Mouse (Mus musculus): ENCODE measurements around the gene Il3.

GRCm38 (mm10) chr11:54223637-54224474, 43.2 kb downstream of the Il3 start:
- TF ChIP-seq POLR2A (IDR thresholded peaks at IDR 0.05; ENCODE audit: borderline replicate concordance, insufficient read depth, low read length) (no peak), CTCF (IDR thresholded peaks at IDR 0.05; ENCODE audit: borderline replicate concordance, insufficient read depth, low read depth, low read length) (no peak)

All from cerebellum, adult 2 months (tissue).